Mouse (Mus musculus) kidney, embryonic 14.5 days (tissue): ENCODE data around the gene Acy3. TPM values are rescaled to one million over a fixed set of nuclear protein-coding genes. Genes with fewer than 3 reads are reported as not detected.

Source experiments
- ATAC-seq: fragments of 200-750 bp; cut with Nextera tagmentation; 2 replicates; pipeline ENCODE4 v1.8.0; 2017; ENCODE audit warnings: moderate number of reproducible peaks, mild to moderate bottlenecking, moderate TSS enrichment, moderate library complexity; ENCODE audit not compliant: low FRiP score, low TSS enrichment
- H3K27ac ChIP-seq: fragments of 300-500 bp; sonication (generic); 2 replicates; pipeline ENCODE4 v1.5.1; 2014; ENCODE audit warnings: low read depth, mild to moderate bottlenecking, low read length, moderate library complexity, mixed read lengths
- H3K27me3 ChIP-seq: fragments of 300-500 bp; sonication (generic); 2 replicates; pipeline ENCODE4 v1.6.1; 2014; ENCODE audit warnings: mild to moderate bottlenecking, low read length; ENCODE audit not compliant: control insufficient read depth, insufficient read depth
- H3K36me3 ChIP-seq: fragments of 300-500 bp; sonication (generic); 2 replicates; pipeline ENCODE4 v1.6.1; 2014; ENCODE audit warnings: low read length, mixed read lengths; ENCODE audit not compliant: control insufficient read depth, insufficient read depth
- H3K4me1 ChIP-seq: fragments of 300-500 bp; sonication (generic); 2 replicates; pipeline ENCODE4 v1.6.1; 2014; ENCODE audit warnings: low read length, mixed read lengths; ENCODE audit not compliant: control insufficient read depth, insufficient read depth
- H3K4me2 ChIP-seq: fragments of 300-500 bp; sonication (generic); replicated peaks from 2 replicates; pipeline ENCODE4 v1.6.1; 2014; ENCODE audit warnings: low read depth, mild to moderate bottlenecking, low read length
- H3K4me3 ChIP-seq: fragments of 300-500 bp; sonication (generic); 2 replicates; pipeline ENCODE4 v1.5.1; 2014; ENCODE audit warnings: mild to moderate bottlenecking, low read length
- H3K9ac ChIP-seq: fragments of 300-500 bp; sonication (generic); 2 replicates; pipeline ENCODE4 v1.6.1; 2014; ENCODE audit warnings: low read depth, mild to moderate bottlenecking, low read length, moderate library complexity
- H3K9me3 ChIP-seq: fragments of 300-500 bp; sonication (generic); 2 replicates; pipeline ENCODE4 v1.6.1; 2016; ENCODE audit warnings: low read length; ENCODE audit not compliant: control insufficient read depth
- WGBS: fragments of 180-500 bp; shearing (Covaris S2); extraction: QIAGEN DNeasy Blood & Tissue Kit; methylation state at CpG from one replicate; pipeline ENCODE4 v1.1.7; 2014; 5-methylcytosine and 5-hydroxymethylcytosine counted together
- polyA plus RNA-seq: library from polyadenylated mRNA; unstranded; fragments of >200 nt; fragmentation: Nextera tagmentation; extraction: Ambion mirVana; gene quantifications from 2 replicates; pipeline ENCODE4 v1.2.1, GENCODE M21; 2014

The Acy3 gene
- polyA plus RNA-seq, 1 experiment from 2014 or later: 26.3 TPM

DNA sequence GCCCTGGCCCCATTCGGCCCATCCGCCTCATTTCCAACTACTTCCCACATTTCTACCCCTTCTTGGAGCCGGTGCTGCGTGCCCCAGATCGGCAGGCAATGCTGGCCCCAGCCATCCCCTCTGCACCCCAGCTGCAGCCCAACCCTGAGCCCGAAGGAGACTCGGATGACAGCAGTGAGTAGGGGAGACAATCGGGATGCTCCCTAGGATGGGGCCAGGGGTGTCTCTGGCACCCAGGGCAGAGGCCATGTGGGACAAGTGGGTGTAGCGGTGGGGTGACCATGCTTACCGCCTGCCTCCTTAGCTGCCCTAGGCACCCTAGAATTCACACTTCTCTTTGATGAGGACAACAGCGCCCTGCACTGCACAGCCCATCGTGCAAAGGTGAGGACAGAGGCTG lies 17.3 kb downstream of the Acy3 start:
- Histone ChIP-seq H3K36me3 (peaks cover 29% of the 10 kb centered on the region), H3K4me3 (no peak overlapping the region), H3K4me1 (peaks cover 21% of the 10 kb centered on the region), H3K27me3 (no peaks in the 10 kb centered on the region), H3K4me2 (no peak overlapping the region), H3K27ac (no peak overlapping the region), H3K9ac (no peak overlapping the region), H3K9me3 (no peaks in the 10 kb centered on the region)
- ATAC-seq: no peak
- WGBS: 74% methylated on average over 12 of the region's 12 CpGs

GRCm38 (mm10) chr19:4004331-4004730 lies 18.0 kb downstream of the Acy3 start:
- H3K9ac ChIP-seq: no peak overlapping the region
- H3K4me1 ChIP-seq: peaks cover 15% of the 10 kb centered on the region
- no peaks in the 10 kb centered on the region for H3K27me3 ChIP-seq
- no peak overlapping the region for H3K4me3 ChIP-seq
- no peaks in the 10 kb centered on the region for H3K9me3 ChIP-seq
- no peak for ATAC-seq
- H3K36me3 ChIP-seq: peaks cover 36% of the 10 kb centered on the region
- H3K27ac ChIP-seq: no peak overlapping the region
- no peak overlapping the region for H3K4me2 ChIP-seq
- 82% methylated on average over 15 of the region's 15 CpGs for whole genome bisulfite sequencing

GRCm38 (mm10) chr19:4005091-4005490 lies 18.7 kb downstream of the Acy3 start:
- Histone ChIP-seq H3K9ac (no peak overlapping the region), H3K27ac (no peak overlapping the region), H3K27me3 (no peaks in the 10 kb centered on the region), H3K4me3 (no peak overlapping the region), H3K9me3 (no peaks in the 10 kb centered on the region), H3K36me3 (peaks cover 44% of the 10 kb centered on the region), H3K4me1 (peaks cover 11% of the 10 kb centered on the region), H3K4me2 (no peak overlapping the region)
- no peak for ATAC-seq
- WGBS: 90% methylated on average over 9 of the region's 9 CpGs

- WGBS: 96% methylated on average over 8 of the region's 8 CpGs
- no peak overlapping the region for H3K4me2 ChIP-seq
- H3K27ac ChIP-seq: no peak overlapping the region
- ATAC-seq: no peak
- H3K4me3 ChIP-seq: no peak overlapping the region
- no peak overlapping the region for H3K9ac ChIP-seq
- H3K4me1 ChIP-seq: peaks cover 8% of the 10 kb centered on the region
- H3K9me3 ChIP-seq: no peaks in the 10 kb centered on the region
- no peaks in the 10 kb centered on the region for H3K27me3 ChIP-seq
- H3K36me3 ChIP-seq: peaks cover 52% of the 10 kb centered on the region
Observed at GRCm38 (mm10) chr19:4005971-4006370, 19.6 kb downstream of the Acy3 start.

GRCm38 (mm10) chr19:4011086-4011485 lies 24.7 kb downstream of the Acy3 start:
- peaks cover 50% of the 10 kb centered on the region for H3K36me3 ChIP-seq
- WGBS: 96% methylated on average over 5 of the region's 5 CpGs
- H3K9ac ChIP-seq: no peak overlapping the region
- no peak overlapping the region for H3K4me2 ChIP-seq
- H3K4me3 ChIP-seq: no peak overlapping the region
- H3K27ac ChIP-seq: no peak overlapping the region
- no peaks in the 10 kb centered on the region for H3K9me3 ChIP-seq
- ATAC-seq: no peak
- peaks cover 5% of the 10 kb centered on the region; the same call in 1 of the 2 replicates for H3K4me1 ChIP-seq
- no peaks in the 10 kb centered on the region for H3K27me3 ChIP-seq

GRCm38 (mm10) chr19:4012432-4013022 lies 26.2 kb downstream of the Acy3 start, which contains the start of gene Ndufv1:
Ndufv1 (minus strand) TSS chr19:4012806.
- peak within 1 kb of the TSS; percentile 62 for H3K9ac ChIP-seq
- H3K4me3 ChIP-seq: peak within 1 kb of the TSS; percentile 69
- H3K27me3 ChIP-seq: no peaks in the 10 kb centered on the region
- no peak within 1 kb of the TSS for H3K27ac ChIP-seq
- under 1% methylated on average over 42 of the region's 45 CpGs for WGBS
- peaks cover 5% of the 10 kb centered on the region; the same call in 1 of the 2 replicates for H3K4me1 ChIP-seq
- peak within 1 kb of the TSS; percentile 69 for H3K4me2 ChIP-seq
- peaks cover 36% of the 10 kb centered on the region for H3K36me3 ChIP-seq
- no peaks in the 10 kb centered on the region for H3K9me3 ChIP-seq
- ATAC-seq: peak; percentile 99

DNA sequence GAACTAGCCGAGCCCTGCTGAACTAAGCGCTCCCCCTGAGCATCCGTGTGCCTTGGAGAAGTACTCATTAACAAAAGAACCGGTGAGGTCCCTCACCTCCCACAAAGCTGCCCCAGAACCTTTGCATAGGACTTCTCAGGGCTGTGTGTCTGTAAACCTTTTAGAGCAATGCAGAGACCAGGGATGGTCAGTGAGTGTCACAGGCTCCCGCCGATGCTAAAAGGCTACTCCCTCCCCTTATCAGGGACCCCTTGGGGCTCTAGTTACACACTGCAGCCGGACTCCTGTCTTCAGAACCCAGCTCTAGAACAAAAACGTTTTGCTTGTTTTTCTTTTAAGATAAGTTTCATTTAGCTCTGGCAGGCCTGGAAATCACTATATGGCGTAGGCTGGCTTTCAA lies 26.7 kb downstream of the Acy3 start:
- Histone ChIP-seq H3K4me1 (peaks cover 5% of the 10 kb centered on the region; the same call in 1 of the 2 replicates), H3K36me3 (peaks cover 31% of the 10 kb centered on the region), H3K27me3 (no peaks in the 10 kb centered on the region), H3K27ac (no peak overlapping the region), H3K4me2 (peak overlapping the region; percentile 33), H3K9ac (peak overlapping the region; percentile 12; the same call in 1 of the 2 replicates), H3K4me3 (peak overlapping the region; percentile 22; the same call in 1 of the 2 replicates), H3K9me3 (no peaks in the 10 kb centered on the region)
- WGBS: 15% methylated on average over 9 of the region's 9 CpGs
- ATAC-seq: peak; percentile 46; the same call in 1 of the 2 replicates

DNA sequence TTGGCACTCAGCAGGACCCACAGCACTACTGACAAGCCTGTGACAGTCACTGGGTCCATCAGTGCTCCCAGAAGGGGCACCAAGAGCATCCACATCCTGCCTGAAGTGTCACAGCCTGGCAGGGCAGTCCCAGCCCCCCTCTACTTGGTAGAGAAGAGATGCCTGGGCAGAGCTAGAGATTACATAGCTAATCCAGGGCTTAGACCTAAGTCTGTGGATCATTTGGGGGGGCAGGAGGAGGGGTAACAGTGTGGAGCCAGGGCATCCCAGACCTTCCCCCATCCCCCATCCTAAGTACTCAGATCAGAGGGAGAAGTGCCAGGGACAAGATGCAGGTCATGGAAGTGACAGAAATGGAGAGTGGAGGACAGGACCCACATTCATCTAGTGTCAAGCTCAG lies 28.4 kb downstream of the Acy3 start:
- H3K27ac ChIP-seq: no peak overlapping the region
- no peaks in the 10 kb centered on the region for H3K27me3 ChIP-seq
- no peak overlapping the region for H3K4me2 ChIP-seq
- peaks cover 13% of the 10 kb centered on the region; the same call in 1 of the 2 replicates for H3K36me3 ChIP-seq
- no peak for ATAC-seq
- H3K9me3 ChIP-seq: no peaks in the 10 kb centered on the region
- H3K4me3 ChIP-seq: no peak overlapping the region
- no peak overlapping the region for H3K9ac ChIP-seq
- H3K4me1 ChIP-seq: peaks cover 5% of the 10 kb centered on the region; the same call in 1 of the 2 replicates

- no peak for ATAC-seq
- 65% methylated on average over 5 of the region's 5 CpGs for WGBS
Observed at GRCm38 (mm10) chr19:4015635-4016034, 29.3 kb downstream of the Acy3 start.

More at GRCm38 (mm10) chr19:4015635-4016034, 29.3 kb downstream of the Acy3 start:
- Histone ChIP-seq H3K4me3 (no peak overlapping the region), H3K4me2 (no peak overlapping the region), H3K9ac (no peak overlapping the region), H3K4me1 (peaks cover 5% of the 10 kb centered on the region; the same call in 1 of the 2 replicates), H3K36me3 (peaks cover 6% of the 10 kb centered on the region; the same call in 1 of the 2 replicates), H3K9me3 (no peaks in the 10 kb centered on the region), H3K27me3 (no peaks in the 10 kb centered on the region), H3K27ac (no peak overlapping the region)
